8 mouse cellular contexts compared by ENCODE assay signal in the genomic region with DNA sequence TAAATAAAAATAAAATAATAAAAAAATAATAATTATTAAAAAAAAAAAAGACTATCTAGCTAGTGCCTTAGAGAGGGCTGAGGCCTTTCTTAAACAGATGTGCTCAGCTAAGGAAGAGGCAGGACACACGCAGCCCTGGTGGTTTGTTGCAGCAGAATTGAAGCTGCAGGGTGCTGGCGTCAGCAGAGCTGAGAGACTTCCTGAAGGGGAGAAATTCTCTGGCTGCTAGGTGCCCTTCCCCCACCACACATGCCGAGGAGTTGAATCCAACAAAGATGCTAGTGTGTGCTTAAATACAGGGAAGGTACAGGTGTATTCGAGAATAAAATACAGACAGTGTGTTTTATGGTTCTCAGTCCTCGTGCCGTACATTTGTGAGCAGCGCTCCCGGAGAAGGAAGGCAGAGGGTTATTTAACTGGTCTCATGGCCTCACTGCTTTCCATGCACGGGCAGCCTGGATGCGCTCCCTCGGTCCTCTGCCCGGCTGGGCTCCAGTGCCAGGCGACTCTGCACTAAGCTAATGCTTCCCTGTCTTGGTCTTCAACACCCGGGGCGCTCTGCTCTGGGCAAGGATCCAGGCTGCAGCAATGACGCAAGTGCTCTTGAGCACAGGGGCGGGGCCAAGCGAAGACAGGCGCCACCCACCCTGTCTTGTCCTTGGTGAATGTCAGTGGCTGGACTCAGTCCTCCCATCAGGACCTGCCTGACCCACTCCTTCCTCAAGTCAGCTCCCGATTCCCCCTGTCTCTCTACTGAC. TPM values are rescaled to one million over a fixed set of nuclear protein-coding genes. Genes with fewer than 3 reads are reported as not detected.
DNase-seq lines count a peak whose midpoint lies in the region; ATAC-seq and TF ChIP-seq lines count a peak whose summit lies in the region.

No protein-coding gene starts in this region.

- no peak for TF ChIP-seq CTCF in bone marrow macrophage, adult 2 months (IDR thresholded peaks at IDR 0.05; ENCODE audit: low read depth, low read length)
- no peak for TF ChIP-seq CTCF in testis, adult 2 months (IDR thresholded peaks at IDR 0.05; ENCODE audit: control insufficient read depth, insufficient read depth, insufficient replicate concordance, low read depth, low read length)

- H3K4me2 ChIP-seq in embryonic facial prominence, embryonic 15.5 days (replicated peaks): peak overlapping the region; percentile 56
- peak overlapping the region; percentile 85 for H3K4me2 ChIP-seq in heart, embryonic 12.5 days
- H3K4me2 ChIP-seq in kidney, embryonic 16.5 days (replicated peaks; ENCODE audit: low read depth, low read length): peak overlapping the region; percentile 67
- peak overlapping the region; percentile 65 for H3K4me2 ChIP-seq in liver, embryonic 12.5 days
- peak overlapping the region; percentile 71 for H3K4me2 ChIP-seq in myocyte (ENCODE audit: low read depth)

- no peaks in the 10 kb centered on the region for H3K79me2 ChIP-seq in myocyte (ENCODE audit: control insufficient read depth, insufficient read depth)

- H3K27ac ChIP-seq in bone marrow macrophage, adult 2 months (ENCODE audit: insufficient read depth, low read depth, low read length): peak overlapping the region; percentile 81
- H3K27ac ChIP-seq in embryonic facial prominence, embryonic 15.5 days (replicated peaks): peak overlapping the region; percentile 66
- peak overlapping the region; percentile 51 for H3K27ac ChIP-seq in heart, embryonic 12.5 days (ENCODE audit: poor library complexity, severe bottlenecking)
- H3K27ac ChIP-seq in kidney, embryonic 16.5 days (ENCODE audit: low read length): peak overlapping the region; percentile 54; the same call in 1 of the 2 replicates
- H3K27ac ChIP-seq in liver, embryonic 12.5 days: no peak overlapping the region
- H3K27ac ChIP-seq in testis, adult 2 months (ENCODE audit: control insufficient read depth, insufficient read depth, low read depth, low read length): no peak overlapping the region

- H3K9me3 ChIP-seq in embryonic facial prominence, embryonic 15.5 days (replicated peaks): no peaks in the 10 kb centered on the region
- H3K9me3 ChIP-seq in heart, embryonic 12.5 days (replicated peaks): no peaks in the 10 kb centered on the region
- no peaks in the 10 kb centered on the region for H3K9me3 ChIP-seq in kidney, embryonic 16.5 days (ENCODE audit: low read length)
- H3K9me3 ChIP-seq in liver, embryonic 12.5 days (replicated peaks): no peaks in the 10 kb centered on the region

- DNase-seq in B cell, adult 2 months: peak; percentile 5 to 11

- H3ac ChIP-seq in myocyte (ENCODE audit: control insufficient read depth, insufficient read length): no peak overlapping the region

- no peaks in the 10 kb centered on the region for H3K36me3 ChIP-seq in embryonic facial prominence, embryonic 15.5 days
- no peaks in the 10 kb centered on the region for H3K36me3 ChIP-seq in heart, embryonic 12.5 days
- no peaks in the 10 kb centered on the region for H3K36me3 ChIP-seq in kidney, embryonic 16.5 days (ENCODE audit: insufficient read depth, low read length)
- H3K36me3 ChIP-seq in liver, embryonic 12.5 days: no peaks in the 10 kb centered on the region
- H3K36me3 ChIP-seq in myocyte (ENCODE audit: control insufficient read depth, insufficient read depth): no peaks in the 10 kb centered on the region
- no peaks in the 10 kb centered on the region for H3K36me3 ChIP-seq in testis, adult 2 months (ENCODE audit: control insufficient read depth, insufficient read depth, low read length)

- no peak for TF ChIP-seq POLR2A in bone marrow macrophage, adult 2 months (IDR thresholded peaks at IDR 0.05; ENCODE audit: borderline replicate concordance, low read depth, low read length)
- TF ChIP-seq POLR2A in myocyte (IDR thresholded peaks at IDR 0.05; ENCODE audit: insufficient read length, low read depth): no peak
- no peak for TF ChIP-seq POLR2A in testis, adult 2 months (IDR thresholded peaks at IDR 0.05; ENCODE audit: control insufficient read depth, low read depth, low read length)

- peak overlapping the region; percentile 48 for H3K4me3 ChIP-seq in bone marrow macrophage, adult 2 months (ENCODE audit: insufficient read depth, low read length)
- peak overlapping the region; percentile 35 for H3K4me3 ChIP-seq in embryonic facial prominence, embryonic 15.5 days (replicated peaks)
- peak overlapping the region; percentile 43 for H3K4me3 ChIP-seq in heart, embryonic 12.5 days
- peak overlapping the region; percentile 39 for H3K4me3 ChIP-seq in kidney, embryonic 16.5 days (ENCODE audit: low read length)
- peak overlapping the region; percentile 43 for H3K4me3 ChIP-seq in liver, embryonic 12.5 days
- no peak overlapping the region for H3K4me3 ChIP-seq in myocyte
- H3K4me3 ChIP-seq in testis, adult 2 months (ENCODE audit: control insufficient read depth, low read depth, low read length): peak overlapping the region; percentile 22; the same call in 1 of the 2 replicates

- ATAC-seq in embryonic facial prominence, embryonic 15.5 days (ENCODE audit: insufficient number of reproducible peaks, low FRiP score, low TSS enrichment, low read depth): peak; percentile 75
- ATAC-seq in heart, embryonic 12.5 days (ENCODE audit: insufficient number of reproducible peaks, low FRiP score): peak; percentile 84
- peak; percentile 75 for ATAC-seq in kidney, embryonic 16.5 days (ENCODE audit: low FRiP score, low TSS enrichment)
- peak; percentile 79 for ATAC-seq in liver, embryonic 12.5 days

- H3K9ac ChIP-seq in embryonic facial prominence, embryonic 15.5 days: peak overlapping the region; percentile 9; the same call in 1 of the 2 replicates
- H3K9ac ChIP-seq in heart, embryonic 12.5 days: peak overlapping the region; percentile 49
- peak overlapping the region; percentile 53 for H3K9ac ChIP-seq in kidney, embryonic 16.5 days (replicated peaks; ENCODE audit: low read length)
- no peak overlapping the region for H3K9ac ChIP-seq in liver, embryonic 12.5 days

- H3K4me1 ChIP-seq in bone marrow macrophage, adult 2 months (ENCODE audit: control insufficient read depth, insufficient read depth, low read length): peaks cover 21% of the 10 kb centered on the region
- H3K4me1 ChIP-seq in embryonic facial prominence, embryonic 15.5 days: peaks cover 36% of the 10 kb centered on the region
- H3K4me1 ChIP-seq in heart, embryonic 12.5 days (replicated peaks): peaks cover 30% of the 10 kb centered on the region
- peaks cover 27% of the 10 kb centered on the region for H3K4me1 ChIP-seq in kidney, embryonic 16.5 days (ENCODE audit: insufficient read depth, low read length)
- H3K4me1 ChIP-seq in liver, embryonic 12.5 days: peaks cover 11% of the 10 kb centered on the region; the same call in 1 of the 2 replicates
- H3K4me1 ChIP-seq in testis, adult 2 months (ENCODE audit: control insufficient read depth, insufficient read depth, low read length): peaks cover 6% of the 10 kb centered on the region; the same call in 1 of the 2 replicates

- WGBS in embryonic facial prominence, embryonic 15.5 days: 2% methylated on average over 20 of the region's 20 CpGs
- 3% methylated on average over 20 of the region's 20 CpGs for WGBS in heart, embryonic 12.5 days
- WGBS in kidney, embryonic 16.5 days: 1% methylated on average over 20 of the region's 20 CpGs
- under 1% methylated on average over 20 of the region's 20 CpGs for WGBS in liver, embryonic 12.5 days (ENCODE audit: insufficient replicate concordance)

- 0 out of 2 replicates have a peak, but pooled peaks cover 3% of the 10 kb centered on the region for H3K27me3 ChIP-seq in embryonic facial prominence, embryonic 15.5 days
- no peaks in the 10 kb centered on the region for H3K27me3 ChIP-seq in heart, embryonic 12.5 days (replicated peaks)
- peaks cover 9% of the 10 kb centered on the region; the same call in 1 of the 2 replicates for H3K27me3 ChIP-seq in kidney, embryonic 16.5 days (ENCODE audit: insufficient read depth, low read length)
- peaks cover 17% of the 10 kb centered on the region for H3K27me3 ChIP-seq in liver, embryonic 12.5 days (replicated peaks)
- H3K27me3 ChIP-seq in myocyte (ENCODE audit: control insufficient read depth, insufficient read depth, insufficient read length): no peaks in the 10 kb centered on the region
- H3K27me3 ChIP-seq in testis, adult 2 months (ENCODE audit: control insufficient read depth, insufficient read depth, low read length): no peaks in the 10 kb centered on the region

TF ChIP-seq in myocyte, 11 proteins besides CTCF, POLR2A, EP300 and RAD21:
- TF ChIP-seq REST (IDR thresholded peaks at IDR 0.05; ENCODE audit: insufficient read depth, insufficient read length): no peak
- TF ChIP-seq POLR2AphosphoS2 (IDR thresholded peaks at IDR 0.05; ENCODE audit: insufficient read length, low read depth): no peak
- TF ChIP-seq TCF12 (IDR thresholded peaks at IDR 0.05; ENCODE audit: insufficient read depth, poor library complexity, severe bottlenecking): no peak
- no peak for TF ChIP-seq E2F4 (IDR thresholded peaks at IDR 0.05; ENCODE audit: insufficient read depth)
- no peak for TF ChIP-seq SRF (IDR thresholded peaks at IDR 0.05; ENCODE audit: control insufficient read depth, insufficient read length, low read depth)
- no peak for TF ChIP-seq MAX (IDR thresholded peaks at IDR 0.05; ENCODE audit: low read depth)
- TF ChIP-seq CEBPB (IDR thresholded peaks at IDR 0.05; ENCODE audit: insufficient read depth, poor library complexity, severe bottlenecking): no peak
- no peak for TF ChIP-seq USF1 (IDR thresholded peaks at IDR 0.05; ENCODE audit: low read depth)
- TF ChIP-seq MYOG (IDR thresholded peaks at IDR 0.05; ENCODE audit: control insufficient read depth in 1 of 3, insufficient read depth in 1 of 3, insufficient read length in 2 of 3, low read depth in 2 of 3): no peak
- TF ChIP-seq MYOD1 (IDR thresholded peaks at IDR 0.05; ENCODE audit: control insufficient read depth in 1 of 3, insufficient read length in 2 of 3, low read depth in 2 of 3): no peak
- no peak for TF ChIP-seq TCF3 (IDR thresholded peaks at IDR 0.05; ENCODE audit: insufficient read length, low read depth)

RNA-seq across cellular contexts. Expression of gene Pde10a, which starts 19.3 kb away (rescaled TPM):
- not detected in 2 replicates for polyA plus RNA-seq in bone marrow macrophage, adult 2 months (2012; ENCODE audit: insufficient read depth, insufficient read length, missing spikeins)
- polyA plus RNA-seq in embryonic facial prominence, embryonic 15.5 days (2015; fragmentation: Nextera tagmentation; extraction: Ambion mirVana): 3.0 and 3.9 TPM in 2 replicates
- 1.4 and 1.7 TPM in 2 replicates for polyA plus RNA-seq in heart, embryonic 12.5 days (2016; fragmentation: Nextera tagmentation; extraction: Ambion mirVana)
- 1.3 and 1.8 TPM in 2 replicates for polyA plus RNA-seq in kidney, embryonic 16.5 days (2015; fragmentation: Nextera tagmentation; extraction: Ambion mirVana)
- polyA plus RNA-seq in liver, embryonic 12.5 days (2016; fragmentation: Nextera tagmentation; extraction: Ambion mirVana): 1.1 and 1.7 TPM in 2 replicates
- 0.34 TPM for polyA plus RNA-seq in myocyte (2012; fragmentation: generic; extraction: Trizol)
- 26.2 and 28.3 TPM in 2 replicates for polyA plus RNA-seq in testis, adult 2 months (2012; rRNA removed)

Comparison
In these comparisons a context has a peak if more than half of its experiments do, and no peak if none do; other contexts are left out.
1. H3K27ac ChIP-seq: peak in bone marrow macrophage, adult 2 months (single experiment), embryonic facial prominence, embryonic 15.5 days (single experiment), heart, embryonic 12.5 days (single experiment) and kidney, embryonic 16.5 days (single experiment); none in liver, embryonic 12.5 days (single experiment) and testis, adult 2 months (single experiment).
2. Peak in every context shown above with its lines, with median percentiles within 50 percentile points of each other: ATAC-seq and H3K4me2 ChIP-seq.